Mouse (Mus musculus): ENCODE measurements around the gene Map3k13.

DNA sequence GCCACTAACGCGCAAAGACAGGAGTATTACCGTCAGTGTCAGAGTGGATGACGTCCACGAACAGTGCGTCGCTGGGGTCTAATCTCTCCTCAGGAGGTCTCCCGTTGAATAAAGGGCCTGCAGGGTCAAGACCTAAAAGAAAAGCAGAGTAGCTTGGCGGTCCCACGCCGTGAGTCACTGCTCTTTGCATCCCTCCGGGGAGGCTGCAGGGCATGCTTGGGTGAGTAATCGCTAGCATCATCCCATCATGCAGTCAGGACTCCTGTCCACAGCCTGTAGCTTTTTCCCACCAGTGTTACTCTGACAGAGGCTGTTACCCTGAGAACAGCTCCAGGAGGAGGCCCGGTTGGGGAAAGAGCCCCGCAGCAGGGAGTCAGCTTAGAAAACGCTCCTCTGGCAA lies 182.1 kb downstream of the Map3k13 start:
- TF ChIP-seq CTCF (IDR thresholded peaks at IDR 0.05; ENCODE audit: control insufficient read depth, insufficient read depth, insufficient replicate concordance, low read depth, low read length), result no peak
- TF ChIP-seq POLR2A (IDR thresholded peaks at IDR 0.05; ENCODE audit: control insufficient read depth, low read depth, low read length), result no peak
